Mouse (Mus musculus) lung, postnatal 0 days (tissue): ENCODE measurements around the gene Rprd1b.

Source experiments
- CTCF ChIP-seq: IDR thresholded peaks from 2 replicates; pipeline ENCODE4 v1.5.1; 2016; ENCODE audit warnings: antibody characterized with exemption, mild to moderate bottlenecking
- EP300 ChIP-seq: IDR thresholded peaks from 2 replicates; pipeline ENCODE4 v1.6.1; 2016; ENCODE audit warnings: antibody characterized with exemption, mild to moderate bottlenecking, control low read depth

GRCm38 (mm10) chr2:158121645-158122326, 93.5 kb downstream of the Rprd1b start:
- no peak for TF ChIP-seq CTCF
- TF ChIP-seq EP300 = peak; percentile 77
